Mouse (Mus musculus) testis, postnatal 10 days (tissue): ENCODE data around the gene Cks1b.
A peak's percentile ranks its signal among the peaks of the same experiment; 100 is the strongest.

Experiments used
- DNase-seq: peaks from one replicate; pipeline ENCODE4 v3.0.0; 2021; ENCODE audit warnings: low spot score

Cks1b gene

DNA sequence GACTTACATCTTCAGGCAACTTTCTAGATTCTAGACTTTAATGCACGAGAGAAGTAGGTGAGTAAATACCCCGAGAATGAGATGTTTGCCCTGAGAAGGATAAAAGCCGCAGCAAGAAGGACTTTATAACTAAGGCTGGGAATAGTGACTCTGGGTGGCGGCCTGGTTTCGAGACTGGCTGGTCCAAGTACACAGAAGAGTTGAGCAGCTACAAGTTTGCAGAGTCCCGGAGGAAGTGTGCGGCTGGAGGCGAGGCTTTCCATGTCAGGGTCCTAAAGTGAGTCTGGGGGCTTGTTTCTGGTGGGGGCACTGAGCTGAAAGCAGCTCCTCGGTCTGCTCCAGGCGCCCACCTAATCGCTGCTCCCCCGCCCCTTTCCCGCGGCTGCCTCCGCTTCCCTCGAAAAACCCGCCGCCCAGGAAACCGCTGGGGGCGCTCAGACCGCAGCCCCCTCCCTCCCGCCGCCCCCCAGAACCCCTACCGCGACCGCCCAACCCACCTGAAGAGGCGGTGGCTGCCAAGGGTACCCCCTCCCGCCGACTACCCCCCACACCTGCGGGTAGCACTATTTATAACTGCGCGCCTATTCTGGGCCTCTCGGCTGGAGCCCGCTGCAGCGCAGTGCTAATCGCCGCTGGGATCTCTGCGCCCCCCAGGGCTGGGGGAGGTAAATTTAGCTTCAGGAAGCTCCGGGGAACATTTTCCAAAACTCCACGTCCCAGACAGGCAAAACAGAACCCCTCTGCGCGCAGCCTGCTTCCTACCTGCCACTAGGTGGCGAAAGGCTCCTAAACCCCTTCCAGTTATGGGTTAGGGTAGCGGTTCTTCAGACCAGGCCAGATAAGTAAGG is 22.2 kb downstream of the Cks1b start:
- DNase-seq = peak; percentile 79

- no peak for DNase-seq
Observed at GRCm38 (mm10) chr3:89395419-89395805, 22.8 kb downstream of the Cks1b start.

DNA sequence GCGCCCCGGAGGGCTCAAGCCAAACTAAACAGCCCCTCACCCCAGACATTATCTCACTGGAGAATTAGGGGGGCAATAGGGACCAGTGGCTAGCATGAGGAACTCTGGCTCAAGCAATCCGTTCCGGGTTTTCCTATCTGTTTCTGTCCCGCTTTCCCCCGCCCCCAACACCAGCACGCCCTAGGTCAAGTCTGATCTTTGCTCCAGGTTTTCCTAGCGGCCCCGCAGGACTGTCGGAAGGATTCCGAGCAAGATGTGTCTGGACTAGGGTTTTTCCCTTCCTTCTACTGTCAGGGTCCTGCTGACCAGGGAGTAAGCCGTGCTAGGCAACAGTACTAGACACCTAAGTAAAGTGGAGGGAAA is 23.3 kb downstream of the Cks1b start:
- DNase-seq = peak; percentile 91

DNA sequence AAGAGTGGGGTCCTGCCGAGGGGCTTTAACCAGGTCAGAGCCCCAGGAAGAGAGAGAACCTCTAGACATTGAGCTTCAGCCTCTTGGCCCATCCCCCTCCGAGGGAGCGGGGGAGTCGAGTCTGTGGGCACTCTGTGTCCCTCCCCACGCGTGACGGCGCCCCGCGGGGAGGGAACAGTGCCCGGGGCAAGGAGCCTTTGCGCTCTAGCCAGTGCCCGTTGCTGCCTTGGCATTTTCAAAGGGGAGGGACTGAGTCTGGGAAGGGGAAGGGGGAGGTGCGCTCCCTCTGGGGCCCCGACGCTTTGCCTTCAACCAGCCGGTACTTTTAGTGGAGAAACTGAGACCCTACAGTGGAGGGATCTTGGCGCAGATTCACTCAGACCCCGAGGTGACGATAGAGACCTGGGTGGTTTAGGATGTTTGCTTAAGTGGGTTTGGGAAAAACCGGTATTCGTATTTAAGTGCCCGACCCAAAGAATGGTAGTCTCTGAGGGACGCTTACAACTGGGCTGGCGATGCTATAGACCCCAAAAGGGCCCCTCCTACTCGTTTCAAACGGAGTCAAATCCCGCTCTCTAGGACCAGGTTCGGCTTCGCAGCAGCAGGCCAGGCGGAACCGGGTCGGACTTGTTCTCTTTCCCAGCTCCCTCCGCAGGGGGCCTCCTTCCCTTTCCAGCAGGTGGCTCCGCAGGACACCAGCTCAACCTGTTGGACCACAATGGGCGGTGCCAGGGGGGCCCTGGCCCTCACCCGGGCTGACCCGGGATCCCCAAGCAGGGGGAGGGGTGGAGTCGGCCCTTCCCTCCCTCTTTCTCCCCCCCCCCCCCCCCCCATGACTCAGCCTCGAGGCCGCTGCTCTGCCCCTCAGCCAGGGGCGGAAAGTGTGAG is 23.9 kb downstream of the Cks1b start, which contains the start of gene Zbtb7b:
Gene Zbtb7b, minus strand, starts transcription at position 771 of the 888 bp plus-strand sequence.
- DNase-seq = peak; percentile 93

DNA sequence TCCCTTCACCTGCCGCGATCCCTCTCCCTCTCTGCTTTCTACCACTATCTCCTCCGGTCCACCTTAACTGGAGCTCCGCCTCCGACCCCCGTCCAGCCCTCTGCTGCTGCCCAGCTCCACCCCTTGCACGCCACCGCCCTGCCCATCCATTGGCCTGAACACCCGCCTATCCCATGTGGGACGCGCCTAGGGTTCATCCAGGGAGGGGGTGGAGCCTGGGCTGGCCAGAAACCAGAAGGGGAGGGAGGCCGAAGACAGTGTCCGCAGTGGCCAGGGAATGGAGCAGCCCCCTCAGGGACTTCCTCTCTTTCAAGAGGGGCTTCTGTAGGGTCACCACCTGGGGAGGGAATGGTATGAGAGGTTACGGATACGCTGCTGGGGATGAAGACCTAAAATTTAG is 24.6 kb downstream of the Cks1b start:
- peak; percentile 99 for DNase-seq

GRCm38 (mm10) chr3:89392871-89393311 is 25.3 kb downstream of the Cks1b start:
- DNase-seq = peak; percentile 67

- DNase-seq = peak; percentile 67
Observed at GRCm38 (mm10) chr3:89391663-89392511, 26.3 kb downstream of the Cks1b start.

GRCm38 (mm10) chr3:89390699-89391662 is 27.2 kb downstream of the Cks1b start:
- DNase-seq = peak; percentile 69

- no peak for DNase-seq
Observed at GRCm38 (mm10) chr3:89390111-89390515, 28.1 kb downstream of the Cks1b start.

- DNase-seq = no peak
Observed at GRCm38 (mm10) chr3:89388901-89389740, 29.1 kb downstream of the Cks1b start.

DNA sequence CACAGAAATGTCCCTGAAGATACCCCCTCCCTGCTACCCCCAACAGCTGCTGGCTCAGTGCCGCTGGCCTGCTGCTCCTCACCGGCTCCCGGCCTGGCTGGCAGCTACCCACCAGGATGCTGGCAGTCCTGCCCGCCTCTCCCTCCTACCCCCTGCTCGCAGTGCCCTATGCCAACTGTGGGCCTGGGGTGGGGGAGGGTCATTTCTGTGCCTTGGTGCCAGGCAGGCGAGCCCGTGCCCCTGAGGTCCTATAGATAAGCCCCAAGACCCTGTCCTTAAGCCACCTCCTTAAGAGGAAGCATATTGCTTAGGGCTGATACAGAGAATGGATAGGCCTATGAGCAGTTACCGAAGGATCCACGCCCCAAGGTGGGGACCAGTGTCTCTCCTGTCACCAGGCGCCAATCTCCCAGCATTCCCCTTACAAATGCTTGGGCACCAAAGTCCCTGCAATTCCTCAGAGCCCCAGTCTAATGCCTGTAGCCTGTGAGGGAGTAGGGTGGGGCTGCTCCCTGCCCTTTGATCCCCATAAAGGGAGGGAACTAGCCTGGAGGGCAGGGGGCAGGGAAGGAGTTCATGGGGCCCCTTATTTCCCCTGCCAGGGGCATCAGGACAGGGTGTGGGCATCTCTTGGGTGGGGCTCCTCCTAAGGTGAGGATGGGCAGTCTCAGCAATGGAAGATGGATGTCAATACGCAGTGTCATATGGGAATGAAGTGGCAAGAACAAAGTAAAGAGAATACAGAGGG is 29.9 kb downstream of the Cks1b start:
- peak; percentile 69 for DNase-seq

DNA sequence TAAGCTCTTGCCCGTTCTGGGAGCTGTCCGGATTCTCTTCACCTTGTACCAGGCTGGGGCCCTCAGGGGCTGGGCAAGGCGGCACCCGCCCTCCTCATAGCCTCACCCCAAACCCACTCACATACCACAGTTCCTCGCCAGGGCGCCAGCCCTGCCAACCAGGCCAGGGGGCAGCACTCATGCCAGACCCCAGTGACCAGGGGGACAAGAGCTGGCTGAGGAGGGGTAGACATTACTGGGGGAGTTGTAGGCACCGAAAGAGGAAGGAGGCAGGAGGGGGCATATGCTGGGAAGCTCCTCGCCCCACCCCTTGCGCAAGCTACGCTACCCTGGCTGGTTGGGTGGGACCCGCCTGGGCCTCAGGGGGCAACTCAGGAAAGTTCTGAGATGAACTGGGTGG is 30.6 kb downstream of the Cks1b start:
- no peak for DNase-seq

GRCm38 (mm10) chr3:89386438-89387420 is 31.5 kb downstream of the Cks1b start:
- DNase-seq = no peak

DNA sequence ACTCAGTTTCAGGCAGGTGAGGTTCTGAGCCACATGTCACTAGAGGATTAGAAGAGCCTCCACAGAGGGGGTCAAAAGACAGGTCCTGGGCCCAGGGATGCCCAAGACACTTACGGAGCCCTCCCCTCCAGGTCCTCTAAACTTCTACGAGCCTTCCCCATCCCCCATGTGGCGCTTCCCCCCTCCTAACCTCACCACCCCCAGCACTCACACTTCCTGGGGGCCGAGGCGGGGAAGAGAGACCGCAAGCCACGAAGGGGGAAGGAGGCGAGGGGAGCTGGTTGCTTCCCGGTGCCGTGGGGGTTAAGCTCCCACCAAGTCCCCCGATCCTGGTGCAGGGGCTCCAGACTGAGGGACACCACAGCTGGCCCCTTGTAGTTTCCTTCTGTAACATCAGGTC is 32.7 kb downstream of the Cks1b start:
- no peak for DNase-seq

GRCm38 (mm10) chr3:89384331-89385076 is 33.7 kb downstream of the Cks1b start:
- no peak for DNase-seq

DNA sequence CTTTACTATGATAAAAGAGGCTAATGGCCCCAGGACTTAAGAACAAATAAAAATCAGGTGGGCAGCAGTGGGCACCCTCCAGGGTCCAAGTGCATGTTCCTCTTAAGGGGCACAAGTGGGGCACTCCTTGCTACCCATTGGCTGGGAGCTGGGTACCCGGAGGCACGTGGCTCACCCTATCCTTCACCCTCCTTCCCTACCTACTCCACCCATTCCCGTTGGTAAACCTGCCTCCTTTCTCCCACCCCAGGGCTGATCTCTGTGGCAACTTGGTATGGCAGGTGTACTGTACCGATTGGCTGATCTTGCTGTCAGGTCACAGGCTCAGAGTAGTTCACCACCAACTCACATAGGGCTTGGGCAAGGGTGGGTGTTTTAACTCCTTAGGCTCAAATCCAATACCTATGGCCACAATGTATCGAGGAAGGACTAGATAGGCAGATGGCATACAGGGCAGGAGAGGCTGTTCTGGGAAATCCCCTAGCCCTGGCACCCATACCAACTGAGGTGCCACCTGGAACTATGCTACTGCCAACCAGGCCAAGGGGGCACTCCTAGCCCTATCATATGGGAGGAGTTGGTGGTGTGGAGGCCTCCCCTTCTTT is 34.4 kb downstream of the Cks1b start:
- no peak for DNase-seq

GRCm38 (mm10) chr3:89382950-89383349 is 35.2 kb downstream of the Cks1b start:
- no peak for DNase-seq
